Mouse (Mus musculus) midbrain, embryonic 10.5 days (tissue): ENCODE measurements around the gene Gm5136. TPM values are rescaled to one million over a fixed set of nuclear protein-coding genes. Genes with fewer than 3 reads are reported as not detected.

Experiments used
- DNase-seq: peaks from one replicate; pipeline ENCODE4 v3.0.0-alpha.2; 2017; ENCODE audit warnings: low spot score
- H3K27ac ChIP-seq: fragments of 300-500 bp; sonication (generic); replicated peaks from 2 replicates; pipeline ENCODE4 v1.5.1; 2016; ENCODE audit warnings: mild to moderate bottlenecking
- H3K27me3 ChIP-seq: fragments of 300-500 bp; sonication (generic); 2 replicates; pipeline ENCODE4 v1.6.1; 2016; ENCODE audit warnings: low read depth, mild to moderate bottlenecking; ENCODE audit not compliant: poor library complexity, severe bottlenecking
- H3K36me3 ChIP-seq: fragments of 300-500 bp; sonication (generic); 2 replicates; pipeline ENCODE4 v1.6.1; 2016; ENCODE audit warnings: mild to moderate bottlenecking, moderate library complexity
- H3K4me1 ChIP-seq: fragments of 300-500 bp; sonication (generic); 2 replicates; pipeline ENCODE4 v1.6.1; 2016
- H3K4me3 ChIP-seq: fragments of 300-500 bp; sonication (generic); 2 replicates; pipeline ENCODE4 v1.5.1; 2016; ENCODE audit warnings: mild to moderate bottlenecking, moderate library complexity
- H3K9me3 ChIP-seq: fragments of 300-500 bp; sonication (generic); replicated peaks from 2 replicates; pipeline ENCODE4 v1.6.1; 2016; ENCODE audit warnings: mild to moderate bottlenecking
- WGBS: fragments of 180-500 bp; shearing (Covaris S2); methylation state at CpG from one replicate; pipeline ENCODE4 v1.1.7; 2016; 5-methylcytosine and 5-hydroxymethylcytosine counted together
- polyA plus RNA-seq: library from polyadenylated mRNA; unstranded; fragments of >200 nt; fragmentation: Nextera tagmentation; extraction: Ambion mirVana; gene quantifications from 2 replicates; pipeline ENCODE4 v1.2.1, GENCODE M21; 2016

The Gm5136 gene
- polyA plus RNA-seq, 1 experiment from 2014 or later: not detected

- 88% methylated on average over 8 of the region's 8 CpGs for WGBS
- Histone ChIP-seq H3K27ac (no peak overlapping the region), H3K9me3 (no peaks in the 10 kb centered on the region), H3K27me3 (no peaks in the 10 kb centered on the region), H3K4me3 (no peak overlapping the region), H3K4me1 (no peaks in the 10 kb centered on the region), H3K36me3 (no peaks in the 10 kb centered on the region)
- DNase-seq: no peak
Measured at GRCm38 (mm10) chr10:108677053-108677452, 22.9 kb downstream of the Gm5136 start.

GRCm38 (mm10) chr10:108668944-108669343 lies 31.0 kb downstream of the Gm5136 start:
- DNase-seq: no peak
- Histone ChIP-seq H3K36me3 (no peaks in the 10 kb centered on the region), H3K9me3 (no peaks in the 10 kb centered on the region), H3K27ac (no peak overlapping the region), H3K4me3 (no peak overlapping the region), H3K4me1 (no peaks in the 10 kb centered on the region), H3K27me3 (no peaks in the 10 kb centered on the region)
- 90% methylated on average over 3 of the region's 3 CpGs for WGBS

- Histone ChIP-seq H3K4me1 (no peaks in the 10 kb centered on the region), H3K27me3 (no peaks in the 10 kb centered on the region), H3K27ac (no peak overlapping the region), H3K9me3 (no peaks in the 10 kb centered on the region), H3K4me3 (no peak overlapping the region), H3K36me3 (no peaks in the 10 kb centered on the region)
- DNase-seq: no peak
- WGBS: 78% methylated on average over 3 of the region's 3 CpGs
Measured at GRCm38 (mm10) chr10:108660295-108660694, 39.7 kb downstream of the Gm5136 start.

GRCm38 (mm10) chr10:108658300-108658699 lies 41.7 kb downstream of the Gm5136 start:
- 74% methylated on average over 2 of the region's 2 CpGs for WGBS
- Histone ChIP-seq H3K9me3 (no peaks in the 10 kb centered on the region), H3K4me3 (no peak overlapping the region), H3K27ac (no peak overlapping the region), H3K36me3 (no peaks in the 10 kb centered on the region), H3K27me3 (no peaks in the 10 kb centered on the region), H3K4me1 (no peaks in the 10 kb centered on the region)
- DNase-seq: no peak

- no peaks in the 10 kb centered on the region for H3K27me3 ChIP-seq
- no peaks in the 10 kb centered on the region for H3K9me3 ChIP-seq
- H3K27ac ChIP-seq: no peak overlapping the region
- no peaks in the 10 kb centered on the region for H3K4me1 ChIP-seq
- no peak for DNase-seq
- H3K36me3 ChIP-seq: no peaks in the 10 kb centered on the region
- no peak overlapping the region for H3K4me3 ChIP-seq
Measured at GRCm38 (mm10) chr10:108657669-108658068, 42.3 kb downstream of the Gm5136 start.

- Histone ChIP-seq H3K9me3 (no peaks in the 10 kb centered on the region), H3K4me3 (no peak overlapping the region), H3K27ac (no peak overlapping the region), H3K36me3 (no peaks in the 10 kb centered on the region), H3K4me1 (no peaks in the 10 kb centered on the region), H3K27me3 (no peaks in the 10 kb centered on the region)
- DNase-seq: no peak
- WGBS: 95% methylated on average over 4 of the region's 4 CpGs
Measured at GRCm38 (mm10) chr10:108656898-108657297, 43.1 kb downstream of the Gm5136 start.

GRCm38 (mm10) chr10:108655074-108655473 lies 44.9 kb downstream of the Gm5136 start:
- Histone ChIP-seq H3K4me1 (no peaks in the 10 kb centered on the region), H3K27ac (no peak overlapping the region), H3K9me3 (no peaks in the 10 kb centered on the region), H3K36me3 (no peaks in the 10 kb centered on the region), H3K4me3 (no peak overlapping the region), H3K27me3 (no peaks in the 10 kb centered on the region)
- WGBS: 93% methylated on average over 11 of the region's 11 CpGs
- DNase-seq: no peak

- Histone ChIP-seq H3K36me3 (no peaks in the 10 kb centered on the region), H3K27ac (no peak overlapping the region), H3K9me3 (no peaks in the 10 kb centered on the region), H3K4me3 (no peak overlapping the region), H3K4me1 (no peaks in the 10 kb centered on the region), H3K27me3 (no peaks in the 10 kb centered on the region)
- WGBS: 83% methylated on average over 8 of the region's 8 CpGs
- DNase-seq: no peak
Measured at GRCm38 (mm10) chr10:108652831-108653230, 47.1 kb downstream of the Gm5136 start.

- no peak overlapping the region for H3K4me3 ChIP-seq
- DNase-seq: no peak
- H3K9me3 ChIP-seq: no peaks in the 10 kb centered on the region
- H3K27me3 ChIP-seq: no peaks in the 10 kb centered on the region
- no peak overlapping the region for H3K27ac ChIP-seq
- 83% methylated on average over 8 of the region's 8 CpGs for WGBS
- H3K36me3 ChIP-seq: no peaks in the 10 kb centered on the region
- H3K4me1 ChIP-seq: no peaks in the 10 kb centered on the region
Measured at GRCm38 (mm10) chr10:108652066-108652465, 47.9 kb downstream of the Gm5136 start.

- Histone ChIP-seq H3K4me3 (no peak overlapping the region), H3K27ac (no peak overlapping the region), H3K36me3 (no peaks in the 10 kb centered on the region), H3K27me3 (no peaks in the 10 kb centered on the region), H3K9me3 (no peaks in the 10 kb centered on the region), H3K4me1 (no peaks in the 10 kb centered on the region)
- no peak for DNase-seq
- WGBS: 81% methylated on average over 7 of the region's 7 CpGs
Measured at GRCm38 (mm10) chr10:108649174-108649573, 50.8 kb downstream of the Gm5136 start.
